8 mouse cellular contexts compared by ENCODE assay signal in the genomic region with DNA sequence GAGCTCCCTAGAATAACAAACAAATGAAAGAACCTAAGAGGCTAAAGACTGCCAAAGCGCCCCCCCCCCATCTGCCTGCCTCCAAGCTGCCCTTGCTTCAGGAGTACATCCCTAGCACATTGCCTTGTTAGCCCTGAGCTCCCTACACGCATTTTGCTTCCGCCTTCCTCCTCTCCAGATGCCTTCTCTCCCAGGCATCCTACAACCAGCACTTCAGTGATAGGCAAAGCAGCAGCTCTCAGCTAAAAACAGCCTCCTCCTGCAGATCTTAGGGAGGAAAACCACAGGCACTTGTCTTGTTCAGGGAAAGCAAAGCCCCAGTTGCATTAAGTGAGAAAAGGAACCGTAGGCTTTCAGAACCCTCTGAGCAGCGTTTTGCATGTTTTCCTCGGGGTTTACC. TPM values are rescaled to one million over a fixed set of nuclear protein-coding genes. Genes with fewer than 3 reads are reported as not detected.
DNase-seq lines count a peak whose midpoint lies in the region; ATAC-seq and TF ChIP-seq lines count a peak whose summit lies in the region.

No protein-coding gene starts in this region.

- H3K4me1 ChIP-seq in heart, embryonic 14.5 days (ENCODE audit: control insufficient read depth in 2 of 2, insufficient read depth in 2 of 2, low read length in 2 of 2), result peaks cover 7 to 12% of the 10 kb centered on the region in 2 experiments; a peak in 2 of 4 replicates
- H3K4me1 ChIP-seq in midbrain, embryonic 14.5 days (ENCODE audit: control insufficient read depth, insufficient read depth, low read length), result peaks cover 12% of the 10 kb centered on the region
- H3K4me1 ChIP-seq in thymus, adult 2 months (replicated peaks; ENCODE audit: control insufficient read depth, insufficient read depth, low read length), result peaks cover 2% of the 10 kb centered on the region

- DNase-seq in embryo, embryonic 10.5 days (ENCODE audit: low spot score), result peak; percentile 23
- DNase-seq in embryo, embryonic 10 days (ENCODE audit: low spot score), result no peak
- peak; percentile 49 to 57 for DNase-seq in cerebellum, adult 18-20 months
- DNase-seq in layer of hippocampus, postnatal 10 days (ENCODE audit: low spot score in 2 of 2), result peak; percentile 36 to 49
- DNase-seq in midbrain, embryonic 14.5 days, result no peak
- no peak for DNase-seq in urinary bladder, postnatal 10 days (ENCODE audit: low spot score)
- DNase-seq in thymus, adult 2 months, result no peak

- ATAC-seq in heart, embryonic 14.5 days (ENCODE audit: insufficient number of reproducible peaks, insufficient read depth, low FRiP score, low read depth), result no peak
- peak; percentile 44; the same call in 1 of the 2 replicates for ATAC-seq in midbrain, embryonic 14.5 days (ENCODE audit: low FRiP score, low TSS enrichment)

- H3K27me3 ChIP-seq in heart, embryonic 14.5 days (ENCODE audit: control insufficient read depth, insufficient read depth, low read length), result no peaks in the 10 kb centered on the region
- H3K27me3 ChIP-seq in midbrain, embryonic 14.5 days (ENCODE audit: control insufficient read depth, insufficient read depth, low read length), result no peaks in the 10 kb centered on the region
- H3K27me3 ChIP-seq in thymus, adult 2 months (ENCODE audit: control insufficient read depth, insufficient read depth, low read length), result no peaks in the 10 kb centered on the region

- WGBS in heart, embryonic 14.5 days, result 15% methylated on average over 6 of the region's 6 CpGs
- 36% methylated on average over 6 of the region's 6 CpGs for WGBS in midbrain, embryonic 14.5 days
- 13% methylated on average over 6 of the region's 6 CpGs for WGBS in thymus, adult 2 months

- TF ChIP-seq POLR2A in thymus, adult 2 months (IDR thresholded peaks at IDR 0.05; ENCODE audit: control insufficient read depth, extremely low read depth, insufficient read depth, low read length, poor library complexity), result no peak

- H3K36me3 ChIP-seq in heart, embryonic 14.5 days (ENCODE audit: control insufficient read depth, insufficient read depth, low read length), result no peaks in the 10 kb centered on the region
- no peaks in the 10 kb centered on the region for H3K36me3 ChIP-seq in midbrain, embryonic 14.5 days (ENCODE audit: control insufficient read depth, insufficient read depth, low read length)
- H3K36me3 ChIP-seq in thymus, adult 2 months (ENCODE audit: control insufficient read depth, insufficient read depth, low read length), result no peaks in the 10 kb centered on the region

- peak overlapping the region; percentile 70; the same call in 1 of the 2 replicates for H3K9ac ChIP-seq in heart, embryonic 14.5 days (ENCODE audit: low read length)
- 0 out of 2 replicates have a peak overlapping the region, but pooled peaks have one; percentile 10 for H3K9ac ChIP-seq in midbrain, embryonic 14.5 days (replicated peaks; ENCODE audit: low read length)

- peak overlapping the region in 1 of 2 experiments; percentile 45; a peak in 1 of 4 replicates for H3K4me3 ChIP-seq in heart, embryonic 14.5 days (ENCODE audit: control insufficient read depth in 1 of 2, insufficient read depth in 1 of 2, low read depth in 1 of 2, low read length in 2 of 2)
- H3K4me3 ChIP-seq in midbrain, embryonic 14.5 days (replicated peaks; ENCODE audit: low read depth, low read length), result no peak overlapping the region
- no peak overlapping the region for H3K4me3 ChIP-seq in thymus, adult 2 months (ENCODE audit: control insufficient read depth, insufficient read depth, low read length)

- no peaks in the 10 kb centered on the region for H3K9me3 ChIP-seq in heart, embryonic 14.5 days (ENCODE audit: control insufficient read depth, low read length)
- no peaks in the 10 kb centered on the region for H3K9me3 ChIP-seq in midbrain, embryonic 14.5 days (ENCODE audit: control insufficient read depth, low read length)

- peak overlapping the region; percentile 78 for H3K4me2 ChIP-seq in heart, embryonic 14.5 days (ENCODE audit: low read length)
- peak overlapping the region; percentile 45 for H3K4me2 ChIP-seq in midbrain, embryonic 14.5 days (ENCODE audit: low read length)

- 0 out of 4 replicates have a peak overlapping the region, but pooled peaks of 1 of the 2 experiments have one; percentile 20 for H3K27ac ChIP-seq in heart, embryonic 14.5 days (replicated peaks in 1 of 2; ENCODE audit: control insufficient read depth in 1 of 2, insufficient read depth in 1 of 2, low read depth in 2 of 2, low read length in 2 of 2)
- H3K27ac ChIP-seq in midbrain, embryonic 14.5 days (replicated peaks; ENCODE audit: low read depth, low read length), result peak overlapping the region; percentile 33; the same call in 1 of the 2 replicates
- H3K27ac ChIP-seq in thymus, adult 2 months (ENCODE audit: control insufficient read depth, insufficient read depth, low read length), result no peak overlapping the region

- TF ChIP-seq CTCF in thymus, adult 2 months (IDR thresholded peaks at IDR 0.05; ENCODE audit: borderline replicate concordance, control insufficient read depth, extremely low read depth, insufficient read depth, low read length, poor library complexity), result no peak

RNA-seq across cellular contexts. Expression of a gene that starts 45.4 kb away (rescaled TPM):
- 216 and 221 TPM in 2 replicates for polyA plus RNA-seq in heart, embryonic 14.5 days (2014; fragmentation: Nextera tagmentation; extraction: Ambion mirVana)
- 1 to 10 TPM; 4.2 to 4.8 TPM for total RNA-seq in layer of hippocampus, postnatal 10 days (2021)
- 1.1 and 4.6 TPM in 2 replicates for polyA plus RNA-seq in midbrain, embryonic 14.5 days (2014; fragmentation: Nextera tagmentation; extraction: Ambion mirVana)
- polyA plus RNA-seq in thymus, adult 2 months (2012; rRNA removed), result 4.8 and 9.4 TPM in 2 replicates

Comparison
In these comparisons a context has a peak if more than half of its experiments do, and no peak if none do; other contexts are left out.
1. DNase-seq: peak in embryo, embryonic 10.5 days (single experiment), cerebellum, adult 18-20 months (2 of 2) and layer of hippocampus, postnatal 10 days (2 of 2); none in embryo, embryonic 10 days (single experiment), midbrain, embryonic 14.5 days (single experiment), urinary bladder, postnatal 10 days (single experiment) and thymus, adult 2 months (single experiment).
2. RNA of a gene that starts 45.4 kb away (polyA plus RNA-seq): 216 to 221 TPM in heart, embryonic 14.5 days; 4.8 to 9.4 TPM in thymus, adult 2 months and 1.1 to 4.6 TPM in midbrain, embryonic 14.5 days; every median in the first group is over 10 times any median in the second.